Mouse (Mus musculus): ENCODE results near the gene Shc4. TPM values are rescaled to one million over a fixed set of nuclear protein-coding genes. Genes with fewer than 3 reads are reported as not detected.

The Shc4 gene
- polyA plus RNA-seq, 1 experiment from 2014 or later: 2.8 TPM

DNA sequence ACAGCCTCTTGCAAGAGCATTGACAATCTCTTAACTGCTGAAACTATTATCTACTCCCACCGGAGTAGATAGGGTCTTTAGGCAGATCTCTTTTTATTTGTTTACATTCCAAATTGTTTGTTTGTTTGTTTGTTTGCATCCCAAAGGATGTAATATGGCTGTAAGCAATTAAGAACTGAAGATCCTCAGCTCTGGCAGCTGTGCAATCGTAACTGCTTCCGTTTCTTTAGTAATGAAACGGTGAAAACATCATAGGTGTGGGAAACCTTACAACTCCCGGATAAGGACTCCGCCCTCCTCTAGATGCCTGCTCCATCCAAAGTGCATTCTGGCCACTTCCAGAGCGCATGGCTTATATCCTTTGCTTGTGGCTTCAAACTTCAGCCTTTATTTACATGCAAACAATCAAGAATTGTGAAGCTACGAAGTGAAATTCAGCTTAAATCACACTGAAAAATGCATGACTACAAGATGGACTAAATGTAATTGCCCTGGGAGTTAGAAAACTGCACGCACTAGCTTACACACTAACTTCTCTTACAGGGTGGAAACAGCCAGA lies 99.7 kb downstream of the Shc4 start:
- ATAC-seq (ENCODE audit: low FRiP score): no peak
- H3K4me2 ChIP-seq: peak overlapping the region; percentile 64
- WGBS: 20% methylated on average over 9 of the region's 9 CpGs

DNA sequence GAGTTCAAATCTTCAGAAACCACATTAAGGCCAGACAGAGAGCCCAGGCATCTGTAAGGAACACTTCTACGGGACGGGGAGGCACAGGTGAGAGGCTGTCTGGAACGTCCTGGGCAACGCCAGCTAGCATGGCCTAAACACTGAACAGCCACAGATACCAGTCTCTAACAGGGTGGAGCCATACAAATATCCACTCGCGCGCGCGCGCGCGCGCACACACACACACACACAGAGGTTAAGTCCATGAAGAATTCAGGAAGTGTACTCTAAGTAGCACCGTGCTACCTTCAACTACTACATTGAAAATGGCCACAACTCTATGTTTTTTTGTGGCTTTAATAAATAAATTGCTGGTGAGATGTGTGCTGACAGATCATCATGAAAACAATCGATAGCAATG lies 100.7 kb downstream of the Shc4 start:
- Histone ChIP-seq H3K4me3 (no peak overlapping the region), H3K4me2 (peak overlapping the region; percentile 64; the same call in 1 of the 2 replicates), H3K4me1 (replicated peaks) (peaks cover 27% of the 10 kb centered on the region), H3K27ac (no peak overlapping the region), H3K27me3 (no peaks in the 10 kb centered on the region), H3K9me3 (no peaks in the 10 kb centered on the region), H3K36me3 (peaks cover 14% of the 10 kb centered on the region), H3K9ac (no peak overlapping the region)
- no peak for ATAC-seq (ENCODE audit: low FRiP score)
- WGBS: 95% methylated on average over 15 of the region's 15 CpGs

More for the DNA sequence above, 99.7 kb downstream of the Shc4 start:
- Histone ChIP-seq H3K4me3 (peak overlapping the region; percentile 78), H3K27me3 (no peaks in the 10 kb centered on the region), H3K4me1 (replicated peaks) (peaks cover 27% of the 10 kb centered on the region), H3K9ac (peak overlapping the region; percentile 84), H3K36me3 (peaks cover 11% of the 10 kb centered on the region), H3K9me3 (no peaks in the 10 kb centered on the region), H3K27ac (no peak overlapping the region)

DNA sequence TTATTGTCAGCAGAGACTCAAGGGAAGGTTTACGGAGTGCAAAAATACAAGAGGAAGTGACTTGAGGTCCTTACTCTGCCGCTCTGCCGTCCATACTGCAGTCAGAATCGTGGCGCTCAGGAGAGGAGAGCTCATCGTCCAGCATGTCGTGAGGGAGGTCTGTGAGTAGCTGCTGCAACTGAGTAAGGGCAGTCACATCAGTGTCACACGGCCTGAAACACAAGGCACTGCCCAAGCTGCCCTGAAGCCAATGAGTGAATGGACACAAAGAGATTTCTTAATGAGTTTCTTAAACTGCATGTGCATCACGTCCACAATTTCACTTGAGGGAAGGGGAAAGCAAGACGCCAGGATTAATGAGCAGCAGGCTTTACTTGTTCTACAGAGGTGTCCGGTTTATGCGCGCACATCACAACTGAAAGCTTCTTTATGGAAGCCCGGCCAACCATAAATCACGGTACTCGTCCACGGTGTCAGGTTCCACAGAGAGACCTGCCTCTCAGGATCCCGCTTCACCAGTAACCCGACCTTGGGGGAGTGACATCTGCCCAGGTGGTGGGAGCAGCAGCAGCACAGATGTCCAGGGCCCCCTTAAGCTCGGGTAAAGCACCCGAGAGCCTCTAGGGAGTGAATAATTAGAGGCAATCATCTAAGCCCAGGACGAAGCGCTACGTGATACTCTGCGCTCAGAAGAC lies 103.6 kb downstream of the Shc4 start:
- Histone ChIP-seq H3K9me3 (no peaks in the 10 kb centered on the region), H3K27me3 (no peaks in the 10 kb centered on the region), H3K4me1 (replicated peaks) (peaks cover 23% of the 10 kb centered on the region), H3K4me2 (peak overlapping the region; percentile 21; the same call in 1 of the 2 replicates), H3K4me3 (no peak overlapping the region), H3K27ac (no peak overlapping the region), H3K36me3 (peaks cover 36% of the 10 kb centered on the region), H3K9ac (no peak overlapping the region)
- 46% methylated on average over 25 of the region's 25 CpGs for WGBS
- no peak for ATAC-seq (ENCODE audit: low FRiP score)

DNA sequence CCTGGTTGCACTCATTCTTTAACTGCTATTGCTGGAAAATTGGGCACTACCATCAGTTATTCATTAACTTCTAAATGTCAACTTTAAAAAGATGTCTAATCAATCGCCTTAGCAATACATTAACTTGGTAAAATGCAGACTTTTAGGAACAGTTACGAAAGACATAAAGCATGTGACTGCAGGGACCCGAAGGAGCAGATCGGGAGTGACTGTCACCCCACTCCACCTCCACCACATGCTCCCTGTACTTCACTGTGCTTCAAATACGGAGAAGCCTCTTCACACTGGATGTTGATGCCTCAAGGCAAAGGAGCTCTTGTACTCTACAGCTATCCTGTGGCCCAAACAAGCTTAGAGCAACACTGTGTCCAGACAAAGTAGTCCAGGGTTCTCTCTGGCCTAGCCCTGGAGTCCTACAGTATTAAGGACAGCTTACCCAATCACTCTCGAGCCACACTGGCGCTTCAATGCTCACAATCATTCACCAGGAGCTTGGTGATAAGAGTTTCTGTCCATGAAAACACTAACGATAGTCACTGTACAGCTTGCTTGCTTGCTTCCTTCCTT lies 108.0 kb downstream of the Shc4 start:
- H3K36me3 ChIP-seq: peaks cover 63% of the 10 kb centered on the region
- no peak overlapping the region for H3K4me2 ChIP-seq
- H3K27ac ChIP-seq: no peak overlapping the region
- no peak for ATAC-seq (ENCODE audit: low FRiP score)
- no peaks in the 10 kb centered on the region for H3K9me3 ChIP-seq
- 72% methylated on average over 8 of the region's 8 CpGs for WGBS
- H3K9ac ChIP-seq: no peak overlapping the region
- peaks cover 5% of the 10 kb centered on the region; the same call in 1 of the 2 replicates for H3K4me1 ChIP-seq (replicated peaks)
- no peaks in the 10 kb centered on the region for H3K27me3 ChIP-seq
- H3K4me3 ChIP-seq: no peak overlapping the region

DNA sequence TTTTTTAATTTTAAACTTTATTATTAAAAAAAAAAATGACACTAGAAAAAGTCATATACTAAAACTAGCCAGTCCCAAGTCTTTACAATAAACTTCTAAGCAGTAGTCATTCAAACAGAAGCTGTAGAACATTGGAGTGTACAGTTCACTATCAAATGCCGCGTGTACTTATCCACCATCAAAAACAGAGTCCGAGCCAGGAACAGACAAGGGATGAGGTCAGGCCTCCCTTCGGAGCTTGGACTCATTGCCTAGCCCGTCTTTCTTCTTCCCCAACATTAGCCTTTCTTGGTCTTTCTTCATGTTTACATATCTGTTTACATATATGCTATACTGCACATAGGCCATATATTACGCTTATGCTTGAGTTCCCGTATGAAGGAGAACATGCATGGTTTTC lies 108.5 kb downstream of the Shc4 start:
- Histone ChIP-seq H3K4me1 (replicated peaks) (peaks cover under 1% of the 10 kb centered on the region; the same call in 1 of the 2 replicates), H3K9ac (no peak overlapping the region), H3K27me3 (no peaks in the 10 kb centered on the region), H3K36me3 (peaks cover 66% of the 10 kb centered on the region), H3K4me3 (no peak overlapping the region), H3K9me3 (no peaks in the 10 kb centered on the region), H3K4me2 (no peak overlapping the region), H3K27ac (no peak overlapping the region)
- WGBS: 94% methylated on average over 7 of the region's 7 CpGs
- no peak for ATAC-seq (ENCODE audit: low FRiP score)

DNA sequence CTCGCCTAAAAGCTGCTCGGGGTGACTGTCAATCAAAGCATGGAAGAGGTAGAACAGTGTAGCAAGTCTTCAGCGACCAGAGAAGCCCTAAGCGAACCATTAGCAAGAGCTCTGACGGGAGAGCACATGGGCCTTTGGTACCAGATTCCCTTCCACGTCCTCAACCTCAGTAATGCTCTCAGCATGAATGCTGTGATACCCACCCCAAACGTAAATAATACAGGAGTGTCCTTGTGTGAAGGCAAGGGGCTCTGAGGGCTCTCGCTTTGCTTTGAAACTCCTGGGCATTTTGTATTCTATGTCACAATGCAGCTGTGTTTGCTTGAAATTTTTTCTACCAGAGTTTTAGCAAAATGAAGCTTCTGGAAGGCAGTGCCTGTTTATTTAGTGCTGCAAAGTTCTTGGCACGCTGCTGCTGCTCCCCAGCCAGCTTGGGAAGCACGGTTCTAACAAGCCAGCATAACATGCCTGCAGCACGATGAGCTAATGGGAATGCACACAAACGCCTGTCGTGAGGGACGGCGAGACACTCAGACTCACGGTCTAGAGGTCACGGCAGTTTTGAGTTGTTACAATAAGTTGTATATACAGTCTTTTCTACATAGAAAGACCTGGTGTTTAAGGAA lies 117.6 kb downstream of the Shc4 start:
- Histone ChIP-seq H3K9me3 (no peaks in the 10 kb centered on the region), H3K4me3 (no peak overlapping the region), H3K4me1 (replicated peaks) (no peaks in the 10 kb centered on the region), H3K27me3 (no peaks in the 10 kb centered on the region), H3K36me3 (peaks cover 30% of the 10 kb centered on the region), H3K4me2 (no peak overlapping the region), H3K27ac (no peak overlapping the region), H3K9ac (no peak overlapping the region)
- WGBS: 81% methylated on average over 17 of the region's 17 CpGs
- no peak for ATAC-seq (ENCODE audit: low FRiP score)

DNA sequence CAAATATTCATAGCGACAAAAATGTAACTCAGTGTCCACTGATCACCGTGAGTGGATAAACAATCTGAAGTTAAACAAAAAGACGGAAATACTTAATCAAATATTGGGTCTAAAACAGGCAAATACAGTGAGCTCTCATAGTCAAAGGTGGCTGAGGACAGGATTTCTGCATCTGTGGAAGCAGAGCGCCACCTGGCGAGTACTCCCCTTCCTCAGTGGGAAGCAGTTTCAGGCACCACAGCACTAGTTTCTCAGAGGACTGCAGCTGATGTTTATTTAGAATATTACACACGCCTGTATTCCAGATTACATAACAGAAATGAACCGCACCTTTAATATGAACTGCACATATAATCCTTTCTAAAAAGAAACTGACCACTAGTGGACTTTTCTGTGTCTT lies 119.3 kb downstream of the Shc4 start:
- no peak overlapping the region for H3K4me3 ChIP-seq
- H3K27me3 ChIP-seq: no peaks in the 10 kb centered on the region
- no peak overlapping the region for H3K9ac ChIP-seq
- no peak overlapping the region for H3K4me2 ChIP-seq
- no peak for ATAC-seq (ENCODE audit: low FRiP score)
- H3K9me3 ChIP-seq: no peaks in the 10 kb centered on the region
- 81% methylated on average over 7 of the region's 7 CpGs for WGBS
- peaks cover 37% of the 10 kb centered on the region for H3K36me3 ChIP-seq
- H3K27ac ChIP-seq: no peak overlapping the region
- H3K4me1 ChIP-seq (replicated peaks): no peaks in the 10 kb centered on the region

DNA sequence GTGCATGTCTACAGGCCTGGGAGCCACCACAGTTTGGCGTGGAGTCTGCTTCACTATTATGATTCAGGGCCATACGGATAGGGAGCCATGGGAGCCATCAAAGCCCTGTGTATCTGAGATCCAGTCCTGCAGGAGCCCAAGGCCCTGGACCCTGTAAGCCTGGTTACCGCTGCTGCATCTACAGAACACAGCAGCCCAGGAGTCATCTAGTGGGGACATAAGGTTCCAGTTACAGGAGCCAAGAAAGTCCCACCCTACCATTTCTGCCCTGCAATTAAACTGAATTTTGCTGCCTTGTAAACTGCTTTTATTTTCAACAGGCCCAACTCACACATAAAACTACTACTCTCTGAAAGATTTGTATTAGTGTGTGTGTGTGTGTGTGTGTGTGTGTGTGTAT lies 121.0 kb downstream of the Shc4 start:
- Histone ChIP-seq H3K9ac (no peak overlapping the region), H3K27me3 (no peaks in the 10 kb centered on the region), H3K9me3 (no peaks in the 10 kb centered on the region), H3K36me3 (peaks cover 40% of the 10 kb centered on the region), H3K4me2 (no peak overlapping the region), H3K27ac (no peak overlapping the region), H3K4me3 (no peak overlapping the region), H3K4me1 (replicated peaks) (no peaks in the 10 kb centered on the region)
- no peak for ATAC-seq (ENCODE audit: low FRiP score)
- 93% methylated on average over 3 of the region's 3 CpGs for WGBS

DNA sequence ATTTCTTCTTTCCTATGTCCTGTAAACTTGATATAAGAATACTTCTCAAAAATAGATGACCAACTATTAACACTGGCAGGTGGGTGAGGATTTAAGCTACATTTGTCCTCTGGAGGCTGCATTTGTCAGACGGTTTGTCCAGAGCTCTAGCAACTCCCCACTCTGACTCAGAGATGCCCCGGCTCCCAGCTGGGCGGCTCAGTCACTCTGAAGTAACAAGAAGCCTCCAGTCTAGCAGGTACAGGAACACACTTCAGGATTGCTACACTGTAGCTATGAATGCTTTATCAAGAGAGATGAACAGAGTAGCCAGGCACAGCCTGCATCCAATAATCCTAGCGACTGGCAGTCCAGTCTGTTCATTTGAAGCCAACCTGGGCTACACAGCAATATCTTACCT lies 125.0 kb downstream of the Shc4 start:
- WGBS: 88% methylated on average over 4 of the region's 4 CpGs
- no peak overlapping the region for H3K4me3 ChIP-seq
- no peaks in the 10 kb centered on the region for H3K9me3 ChIP-seq
- no peak overlapping the region for H3K4me2 ChIP-seq
- no peak overlapping the region for H3K27ac ChIP-seq
- peaks cover 54% of the 10 kb centered on the region for H3K36me3 ChIP-seq
- no peak overlapping the region for H3K9ac ChIP-seq
- no peak for ATAC-seq (ENCODE audit: low FRiP score)
- H3K4me1 ChIP-seq (replicated peaks): no peaks in the 10 kb centered on the region
- no peaks in the 10 kb centered on the region for H3K27me3 ChIP-seq

DNA sequence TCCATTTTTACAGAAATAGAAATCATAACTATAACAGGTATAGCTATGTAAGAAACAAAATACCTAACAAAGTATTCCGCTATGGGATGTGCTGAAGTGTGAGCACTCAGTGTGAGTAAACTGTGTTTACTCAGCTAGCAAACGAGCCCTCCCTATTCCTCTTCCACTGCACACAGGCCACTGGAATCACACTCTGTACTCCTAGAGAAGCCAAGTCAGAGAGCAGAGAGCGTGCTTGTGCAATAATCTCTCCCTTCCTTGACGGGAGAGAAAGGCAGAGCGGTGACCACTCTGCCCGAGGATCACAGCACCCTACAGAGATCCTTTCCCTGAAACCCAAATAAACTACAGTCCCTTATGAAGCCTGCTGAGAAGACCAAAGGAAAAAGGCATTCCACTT lies 125.7 kb downstream of the Shc4 start:
- peaks cover 59% of the 10 kb centered on the region for H3K36me3 ChIP-seq
- WGBS: 79% methylated on average over 6 of the region's 6 CpGs
- no peak for ATAC-seq (ENCODE audit: low FRiP score)
- H3K4me1 ChIP-seq (replicated peaks): no peaks in the 10 kb centered on the region
- no peak overlapping the region for H3K4me2 ChIP-seq
- H3K27me3 ChIP-seq: no peaks in the 10 kb centered on the region
- H3K9me3 ChIP-seq: no peaks in the 10 kb centered on the region
- H3K4me3 ChIP-seq: no peak overlapping the region
- H3K27ac ChIP-seq: no peak overlapping the region
- no peak overlapping the region for H3K9ac ChIP-seq

DNA sequence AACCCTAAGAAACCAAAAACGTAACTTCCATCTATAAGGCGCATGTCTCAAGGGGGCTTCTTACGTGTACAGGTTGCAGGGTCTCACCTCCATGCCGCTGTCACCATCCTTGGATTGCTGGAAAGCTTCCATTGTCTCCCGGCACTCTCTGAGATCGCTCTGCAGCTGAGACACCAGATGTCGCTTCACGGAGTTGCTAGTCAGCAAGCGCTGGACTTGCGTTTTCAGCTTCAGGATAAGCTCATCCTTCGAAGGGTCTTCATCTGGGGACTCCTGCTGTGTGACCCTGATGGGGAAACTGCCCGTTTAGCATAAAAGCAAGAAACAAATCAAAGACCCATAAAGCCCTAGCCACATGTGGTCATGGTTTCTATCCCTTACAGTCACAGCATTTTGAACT lies 129.2 kb downstream of the Shc4 start:
- Histone ChIP-seq H3K4me1 (replicated peaks) (no peaks in the 10 kb centered on the region), H3K9me3 (no peaks in the 10 kb centered on the region), H3K27ac (no peak overlapping the region), H3K27me3 (no peaks in the 10 kb centered on the region), H3K4me3 (no peak overlapping the region), H3K9ac (no peak overlapping the region), H3K4me2 (no peak overlapping the region), H3K36me3 (peaks cover 32% of the 10 kb centered on the region)
- no peak for ATAC-seq (ENCODE audit: low FRiP score)
- WGBS: 76% methylated on average over 12 of the region's 12 CpGs

DNA sequence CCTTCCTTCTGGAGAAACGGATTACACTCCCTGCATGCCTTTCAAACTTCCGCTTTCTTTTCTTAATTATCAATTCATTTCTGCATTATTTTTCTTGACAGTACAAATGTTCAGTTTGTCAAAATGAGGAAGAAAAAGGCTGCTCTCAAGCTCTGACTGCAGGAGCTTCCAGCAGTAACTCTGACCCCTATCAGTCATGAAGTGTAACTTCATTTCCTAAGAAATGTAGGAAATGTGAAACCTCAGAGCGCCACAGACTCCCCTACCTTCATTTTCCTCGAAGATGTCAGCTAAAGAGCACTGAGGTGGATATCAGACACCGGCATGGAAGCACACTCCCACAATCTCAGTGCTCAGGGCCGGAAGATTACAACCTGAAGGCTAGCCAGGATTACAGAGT lies 129.9 kb downstream of the Shc4 start:
- Histone ChIP-seq H3K4me3 (no peak overlapping the region), H3K9me3 (no peaks in the 10 kb centered on the region), H3K36me3 (peaks cover 31% of the 10 kb centered on the region), H3K9ac (no peak overlapping the region), H3K4me1 (replicated peaks) (no peaks in the 10 kb centered on the region), H3K4me2 (no peak overlapping the region), H3K27me3 (no peaks in the 10 kb centered on the region), H3K27ac (no peak overlapping the region)
- ATAC-seq (ENCODE audit: low FRiP score): no peak
- 92% methylated on average over 6 of the region's 6 CpGs for WGBS

Measured in hindbrain, embryonic 13.5 days (tissue).